Mouse (Mus musculus): ENCODE results near the gene Porcn.

The Porcn gene

GRCm38 (mm10) chrX:8206015-8206693 is at the start of gene Porcn:
TSS of gene Porcn (minus strand) at chrX:8206525.
- WGBS = under 1% methylated on average over 38 of the region's 46 CpGs

DNA sequence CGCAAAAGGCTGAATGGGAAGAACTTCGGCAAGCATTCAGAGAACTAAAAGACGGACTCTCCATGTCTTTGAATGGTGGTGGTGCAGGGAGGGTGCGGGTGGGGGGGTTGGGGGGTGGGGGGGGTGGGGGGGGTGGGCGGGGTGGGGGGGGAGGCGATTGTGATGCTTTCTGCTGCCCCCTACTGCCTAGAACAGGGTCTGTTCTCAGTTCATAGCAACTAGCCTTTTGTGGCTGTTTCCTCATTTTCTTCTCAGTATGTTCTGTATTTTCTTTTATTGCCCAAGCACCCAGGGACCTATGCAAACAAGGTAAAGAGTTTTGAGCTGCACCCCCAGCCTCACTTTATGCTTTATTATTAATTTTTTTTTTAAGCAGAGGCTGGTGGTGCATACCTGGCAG is 49.5 kb upstream of the Porcn start:
- 13% methylated on average over 5 of the region's 6 CpGs for WGBS

- WGBS = 89% methylated on average over 2 of the region's 2 CpGs
Observed at GRCm38 (mm10) chrX:8253711-8254110, 47.4 kb upstream of the Porcn start.

- 6% methylated on average over 45 of the region's 45 CpGs for WGBS
Observed at GRCm38 (mm10) chrX:8252334-8253285, 46.3 kb upstream of the Porcn start, which contains the start of gene Ftsj1. TSS of gene Ftsj1 (minus strand) at chrX:8252406.

DNA sequence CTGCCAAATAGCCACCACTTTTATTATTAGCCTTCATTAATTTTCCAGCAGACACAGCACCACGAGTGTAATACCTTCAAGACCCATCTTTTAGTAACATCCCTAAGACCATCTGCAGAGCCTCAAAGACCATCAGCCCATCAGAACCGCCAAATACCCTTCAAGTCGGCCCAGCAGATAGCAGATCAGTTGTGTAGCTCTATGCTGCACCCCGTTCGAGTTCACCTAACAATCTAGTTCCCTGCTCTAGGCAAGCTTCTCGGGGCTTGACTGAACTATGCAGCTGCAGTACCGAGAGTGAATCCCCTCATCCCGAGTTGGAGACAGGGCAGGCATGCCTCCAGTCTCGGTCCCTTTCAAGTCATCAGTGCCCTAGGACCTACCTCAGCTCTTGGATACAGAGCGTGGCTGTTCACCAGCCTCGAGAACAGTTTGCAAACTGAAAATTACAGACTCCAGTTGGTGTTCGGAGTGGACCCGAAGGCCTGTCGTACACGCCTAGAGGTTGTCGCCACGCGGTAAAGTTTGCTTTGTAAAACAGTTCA is 45.5 kb upstream of the Porcn start:
- 3% methylated on average over 18 of the region's 18 CpGs for WGBS

DNA sequence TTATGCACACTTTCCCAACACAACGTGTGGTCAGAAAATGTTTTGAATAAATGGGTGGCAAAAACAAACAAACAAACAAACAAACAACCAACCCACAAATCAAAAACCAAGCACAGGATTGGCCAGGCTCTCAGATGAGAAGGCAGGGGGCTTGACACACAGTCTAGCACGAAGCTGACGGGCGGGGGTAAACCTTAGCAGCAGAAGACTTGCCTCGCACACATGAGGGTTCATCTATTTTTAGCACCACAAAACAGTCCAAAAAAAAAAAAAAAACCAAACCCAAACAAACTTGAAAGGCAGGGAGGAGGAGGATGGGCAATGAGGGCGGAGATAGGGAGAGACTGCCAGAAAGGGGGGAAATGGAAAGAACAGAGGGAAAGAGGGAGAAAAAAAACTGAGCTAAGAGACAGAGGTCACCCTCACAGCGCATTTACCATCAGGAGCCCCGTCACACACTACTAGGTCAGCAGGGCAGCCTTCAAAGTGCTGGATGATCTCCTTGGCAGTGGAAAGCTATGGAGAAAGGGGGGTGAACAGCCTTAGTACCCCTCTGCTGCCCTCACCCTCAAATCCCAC is 42.3 kb upstream of the Porcn start:
- 80% methylated on average over 8 of the region's 8 CpGs for WGBS

DNA sequence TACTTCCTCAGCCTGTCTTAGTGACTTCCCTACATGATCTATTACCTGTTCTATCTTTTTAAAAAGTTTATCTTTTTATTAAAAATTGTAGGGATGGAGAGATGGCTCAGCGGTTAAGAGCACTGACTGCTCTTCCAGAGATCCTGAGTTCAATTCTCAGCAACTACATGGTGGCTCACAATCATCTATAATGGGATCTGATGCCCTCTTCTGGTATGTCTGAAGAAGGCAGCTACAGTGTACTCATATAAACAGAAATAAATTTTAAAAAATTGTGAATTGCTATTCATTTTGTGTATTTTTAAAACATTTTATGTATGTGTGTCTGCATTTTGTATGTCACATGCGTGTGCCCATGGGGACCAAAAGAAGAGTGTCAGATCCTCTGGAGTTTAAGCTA is 41.4 kb upstream of the Porcn start:
- WGBS = 76% methylated on average over 2 of the region's 2 CpGs

- 81% methylated on average over 13 of the region's 13 CpGs for whole genome bisulfite sequencing
Observed at GRCm38 (mm10) chrX:8238804-8239395, 32.6 kb upstream of the Porcn start.

DNA sequence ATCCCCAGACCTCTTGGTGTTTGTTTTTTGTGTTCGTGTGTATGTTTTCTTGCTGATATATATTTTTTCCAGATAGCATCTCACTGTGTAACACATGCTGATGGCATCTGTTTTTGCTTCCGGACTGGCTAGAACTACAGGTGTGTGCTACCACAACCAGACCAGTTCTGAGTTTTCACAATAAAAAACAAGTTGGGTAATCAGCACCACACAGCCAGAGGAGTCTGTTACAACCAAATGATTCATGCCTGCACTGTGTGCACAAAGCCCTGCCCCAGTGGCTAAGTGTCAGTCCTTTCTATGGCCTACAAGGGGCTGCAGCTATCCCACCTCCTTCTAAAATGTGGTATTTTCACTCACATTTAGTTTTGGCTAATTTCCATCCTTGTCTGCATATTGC is 30.4 kb upstream of the Porcn start:
- 78% methylated on average over 2 of the region's 2 CpGs for WGBS

DNA sequence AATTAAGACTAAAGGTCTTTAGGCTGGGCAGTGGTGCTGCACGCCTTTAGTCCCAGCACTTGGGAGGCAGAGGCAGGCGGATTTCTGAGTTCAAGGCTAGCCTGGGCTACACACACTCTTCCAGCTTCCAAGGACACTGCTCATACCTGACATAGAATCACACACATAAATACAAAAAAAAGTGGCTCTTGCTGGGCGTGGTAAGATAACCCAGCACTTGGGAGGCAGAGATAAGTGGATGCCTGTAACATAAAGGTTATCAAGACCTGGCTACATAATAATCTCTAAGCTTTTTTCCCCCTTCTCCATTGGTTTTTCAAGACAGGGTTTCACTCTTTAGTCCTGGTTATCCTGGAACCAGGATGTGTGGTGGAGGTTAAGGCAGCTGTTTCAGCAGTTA is 27.3 kb upstream of the Porcn start:
- 90% methylated on average over 3 of the region's 3 CpGs for WGBS

- 76% methylated on average over 4 of the region's 4 CpGs for WGBS
Observed at GRCm38 (mm10) chrX:8230272-8230671, 23.9 kb upstream of the Porcn start.

GRCm38 (mm10) chrX:8223473-8223872 is 17.1 kb upstream of the Porcn start:
- 87% methylated on average over 7 of the region's 7 CpGs for WGBS

GRCm38 (mm10) chrX:8222678-8223421 is 16.5 kb upstream of the Porcn start:
- WGBS = 23% methylated on average over 7 of the region's 7 CpGs

- 24% methylated on average over 3 of the region's 3 CpGs for WGBS
Observed at GRCm38 (mm10) chrX:8222296-8222677, 16.0 kb upstream of the Porcn start.

- WGBS = 72% methylated on average over 8 of the region's 8 CpGs
Observed at GRCm38 (mm10) chrX:8219651-8220050, 13.3 kb upstream of the Porcn start.

DNA sequence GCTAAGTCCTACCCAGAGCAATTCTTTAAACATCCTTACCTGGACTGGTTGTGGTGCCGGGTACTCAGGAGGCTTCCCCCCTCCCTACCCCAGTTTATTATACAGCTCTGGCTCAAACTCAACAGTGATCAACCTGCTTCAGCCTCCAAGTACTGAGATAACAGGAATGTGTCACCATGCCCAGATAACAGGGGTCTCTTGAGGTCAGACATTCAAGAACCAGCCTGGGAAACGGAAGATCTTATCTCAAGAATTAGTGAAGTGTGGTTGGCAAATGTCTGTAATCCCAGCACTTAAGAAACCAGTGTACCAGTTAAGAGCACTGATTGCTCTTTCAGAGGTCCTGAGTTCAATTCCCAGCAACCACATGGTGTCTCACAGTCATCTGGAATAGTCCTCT is 11.8 kb upstream of the Porcn start:
- WGBS = 58% methylated on average over 2 of the region's 2 CpGs

DNA sequence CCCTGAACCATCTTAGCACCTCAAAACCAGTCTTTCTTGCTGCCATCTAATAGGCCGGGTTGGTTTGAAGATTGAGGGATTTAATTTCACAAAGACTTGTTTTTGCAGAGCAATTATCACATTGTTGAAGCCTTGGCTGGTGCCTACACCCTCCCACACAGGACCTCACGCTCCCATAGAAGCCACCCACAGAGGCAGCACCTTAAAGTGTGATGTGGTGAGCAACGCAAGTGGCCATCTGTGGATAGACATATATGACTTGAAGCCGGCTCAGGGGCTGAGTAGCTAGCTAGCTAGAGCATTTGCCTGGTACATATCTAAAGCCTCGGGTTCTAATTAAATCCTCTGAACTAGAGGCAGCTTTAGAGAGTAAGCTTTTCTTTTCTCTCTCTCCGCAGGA is 11.1 kb upstream of the Porcn start:
- 24% methylated on average over 6 of the region's 6 CpGs for WGBS

GRCm38 (mm10) chrX:8211490-8212207 is 5.3 kb upstream of the Porcn start:
- WGBS = 82% methylated on average over 7 of the region's 7 CpGs

DNA sequence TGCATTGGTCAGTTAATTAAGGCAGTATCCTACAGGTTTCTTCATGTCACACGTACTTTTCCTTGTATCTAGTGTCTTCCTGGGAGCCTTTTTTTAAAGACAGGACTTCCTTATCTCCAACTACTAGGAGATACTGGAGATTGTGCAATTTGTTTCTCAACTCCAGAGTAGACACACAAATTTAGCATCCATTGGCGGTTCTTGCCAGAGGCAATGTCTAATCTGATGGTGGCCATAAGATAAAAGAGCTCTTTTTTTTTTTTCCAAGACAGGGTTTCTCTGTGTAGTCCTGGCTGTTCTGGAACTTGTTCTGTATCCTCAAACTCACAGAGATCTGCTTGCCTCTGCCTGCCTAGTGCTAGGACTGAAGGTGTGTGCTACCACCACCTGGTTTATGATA is 3.4 kb upstream of the Porcn start:
- 81% methylated on average over 2 of the region's 2 CpGs for WGBS

GRCm38 (mm10) chrX:8207224-8207623 is 899 bp upstream of the Porcn start:
- WGBS = 35% methylated on average over 4 of the region's 4 CpGs
